Mouse (Mus musculus) lung, postnatal 14 days (tissue): ENCODE results near the gene Acp4.
"Not testable (repeated sequence)": the region's sequence is repeated elsewhere in the genome, so short reads cannot be mapped to it uniquely, and the experiment has no call there.

Source experiments
- DNase-seq: peaks from one replicate; pipeline ENCODE4 v3.0.0; 2021

The Acp4 gene

DNA sequence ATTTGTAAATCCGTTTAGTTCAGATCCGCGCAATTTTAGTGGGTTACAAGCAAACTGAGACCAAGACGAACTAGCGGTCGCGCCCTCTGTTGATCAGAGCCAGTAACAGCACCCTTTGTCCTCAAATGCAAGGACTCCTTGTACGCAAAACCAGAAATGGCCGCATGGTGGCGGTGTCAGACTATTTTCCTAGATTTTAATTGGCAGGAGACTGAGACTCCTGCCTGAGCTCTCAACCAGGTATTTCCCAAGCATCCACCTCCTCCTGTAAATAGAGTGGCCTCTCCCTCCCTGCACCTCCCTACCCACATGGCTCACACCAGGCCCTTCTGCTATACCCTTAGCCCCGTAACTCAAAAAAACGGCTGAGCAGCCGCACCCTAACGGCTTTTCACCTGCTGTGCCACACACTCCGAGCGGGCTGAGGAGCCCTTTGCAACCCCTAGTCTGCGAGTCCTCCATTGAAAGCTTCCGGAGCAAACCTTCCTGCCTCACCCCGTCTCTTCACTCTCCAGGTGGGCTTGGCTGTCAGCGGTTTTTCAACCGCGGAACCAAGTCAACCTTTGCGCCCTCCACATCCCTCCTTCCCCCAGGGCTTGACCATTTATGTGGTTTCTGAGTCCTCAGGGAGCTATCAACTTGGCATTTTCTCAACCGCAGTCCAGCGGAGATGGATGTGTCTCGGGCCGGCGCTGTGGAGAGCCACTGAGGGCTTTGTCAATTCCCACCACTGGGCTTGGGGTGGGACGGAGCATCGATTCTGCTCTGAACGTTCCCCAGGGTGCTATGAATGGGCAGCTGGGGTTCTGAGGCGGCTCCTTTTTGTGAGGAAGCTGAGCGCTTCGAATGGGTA, 5.8 kb upstream of the Acp4 start:
- peak; percentile 96 for DNase-seq

DNA sequence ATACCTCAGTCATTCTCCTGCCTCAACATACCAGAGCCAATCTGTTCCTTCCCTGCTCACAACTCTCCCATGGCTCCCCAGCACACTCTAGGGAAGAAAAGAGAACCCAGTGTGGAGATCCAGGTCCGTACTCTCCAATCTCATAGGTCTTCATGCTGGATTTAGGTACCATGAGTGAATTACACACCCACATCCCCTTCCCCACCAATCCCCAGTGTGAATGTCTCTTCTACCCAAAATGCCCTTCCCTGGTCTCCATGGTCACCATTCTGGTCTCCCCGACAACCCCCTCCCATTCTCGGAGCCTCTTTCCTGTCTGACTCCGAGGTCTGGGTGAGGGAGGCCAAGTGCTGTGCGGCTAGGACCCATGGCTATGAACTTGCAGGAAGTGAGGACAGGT, 4.0 kb upstream of the Acp4 start, which contains the start of gene Gm15517:
Gm15517 (plus strand) TSS at position 301 of the 400 bp plus-strand sequence.
- DNase-seq, result no peak

DNA sequence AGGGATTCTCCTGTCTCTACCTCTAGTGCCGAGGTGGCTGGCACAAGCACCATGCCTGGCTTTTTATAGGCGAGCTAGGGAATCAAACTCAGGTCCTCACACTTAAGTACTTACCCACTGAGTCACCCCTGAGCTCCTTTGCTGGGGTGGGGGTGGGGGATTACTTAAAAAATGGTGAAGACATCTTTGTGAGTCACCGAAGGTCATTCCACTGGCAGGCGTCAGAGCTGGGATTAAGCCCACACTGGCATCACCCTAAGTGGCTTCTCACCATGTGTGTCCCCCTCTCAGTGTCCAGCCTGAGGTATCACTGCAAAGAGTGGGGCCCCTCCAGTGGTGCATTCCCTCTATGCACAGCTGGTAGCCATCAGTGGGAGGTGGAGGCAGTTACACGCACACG, 3.2 kb upstream of the Acp4 start:
- DNase-seq, result no peak

DNA sequence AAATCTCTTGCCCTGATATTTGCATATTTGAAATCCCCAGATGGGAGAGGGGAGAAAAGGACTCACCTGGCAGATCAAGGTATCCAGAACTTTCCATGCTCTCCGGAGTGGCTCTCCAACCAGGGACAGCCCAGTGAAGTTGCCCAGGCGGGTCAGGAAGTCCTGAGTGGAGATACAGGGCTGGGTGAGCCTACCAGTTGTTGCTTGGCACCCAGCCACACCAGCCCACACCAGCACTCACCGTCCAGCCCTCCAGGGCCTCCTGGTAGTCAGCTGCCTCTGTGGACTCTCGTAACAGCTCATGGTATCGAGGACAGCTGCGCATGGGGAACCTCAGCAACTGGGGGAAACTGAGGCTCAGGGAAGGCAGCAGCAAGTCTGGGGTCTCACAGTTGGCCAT, 2.2 kb downstream of the Acp4 start:
- DNase-seq, result no peak

DNA sequence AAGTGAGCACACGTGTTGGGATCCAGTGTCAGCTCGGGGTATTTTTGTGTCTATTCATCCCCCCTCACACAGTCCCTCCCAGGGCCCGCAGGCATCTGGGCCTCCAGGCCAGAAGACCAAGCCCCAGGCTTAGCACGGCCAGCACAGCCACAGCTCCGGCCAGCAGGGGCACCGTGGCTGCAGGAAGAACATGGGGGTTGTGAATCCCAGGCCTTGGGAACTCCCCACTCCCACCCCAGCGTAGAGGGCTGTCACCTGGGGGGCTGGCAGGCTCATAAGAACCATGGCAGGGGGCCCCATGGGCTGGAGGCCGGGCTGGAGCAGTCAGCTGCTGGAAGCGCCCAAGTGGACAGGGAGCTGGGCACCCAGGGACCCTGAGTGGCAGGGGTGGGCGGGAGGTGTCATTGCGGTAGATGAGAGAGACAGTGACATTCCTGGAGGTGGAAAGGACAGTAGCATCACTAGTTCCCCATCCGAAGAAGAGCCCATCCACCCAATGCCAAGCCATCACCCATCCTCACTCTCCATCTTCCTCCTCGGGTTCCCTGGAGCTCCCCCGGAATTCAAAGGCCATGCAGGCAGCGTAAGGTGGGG, 4.1 kb downstream of the Acp4 start:
- no peak for DNase-seq

DNA sequence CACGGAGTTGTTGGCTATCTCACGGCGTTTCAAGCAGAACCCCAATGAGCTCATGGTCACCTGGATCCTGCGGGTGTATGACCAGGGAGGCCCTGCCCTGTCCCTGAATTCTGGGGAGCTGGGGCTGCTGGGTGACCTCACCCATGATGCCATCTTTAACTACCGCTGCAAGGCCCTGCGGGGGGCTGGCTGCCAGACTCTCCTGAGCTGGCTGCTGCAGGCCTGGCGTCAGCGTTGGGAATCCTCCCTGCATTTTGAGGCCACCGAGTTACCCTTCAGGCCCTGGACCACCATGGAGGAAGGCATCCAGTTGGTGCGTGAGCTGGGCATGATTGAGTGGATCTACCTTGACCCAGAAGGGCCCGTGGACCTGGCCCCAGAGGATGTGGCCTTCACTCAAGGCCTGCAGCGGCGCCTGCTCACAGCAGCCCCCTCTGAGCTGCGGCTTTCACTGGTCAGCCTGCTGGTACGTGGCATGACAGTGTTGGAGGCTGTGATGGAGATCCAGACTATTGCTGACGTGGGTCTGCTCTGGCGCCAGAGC, 6.4 kb downstream of the Acp4 start:
- not testable (repeated sequence) for DNase-seq

DNA sequence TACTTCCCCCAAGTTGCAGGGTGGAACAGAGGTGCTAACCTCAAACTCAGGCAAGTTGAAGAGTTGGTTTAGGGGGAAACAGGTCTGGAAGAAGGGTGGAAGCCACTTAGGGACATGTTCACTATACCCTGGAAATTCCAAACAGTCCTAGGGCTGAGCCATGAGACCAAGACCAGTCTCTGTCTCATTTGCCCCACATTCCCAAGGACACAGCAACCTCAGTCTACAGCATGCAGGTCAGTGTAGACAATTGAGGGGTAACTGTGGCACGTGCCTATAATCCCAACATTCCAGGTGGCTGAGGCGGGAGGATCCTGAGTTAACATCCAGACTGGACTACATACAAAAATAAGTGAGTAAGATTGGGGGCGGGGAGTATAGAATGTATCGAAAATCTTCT, 7.9 kb downstream of the Acp4 start:
- no peak for DNase-seq

DNA sequence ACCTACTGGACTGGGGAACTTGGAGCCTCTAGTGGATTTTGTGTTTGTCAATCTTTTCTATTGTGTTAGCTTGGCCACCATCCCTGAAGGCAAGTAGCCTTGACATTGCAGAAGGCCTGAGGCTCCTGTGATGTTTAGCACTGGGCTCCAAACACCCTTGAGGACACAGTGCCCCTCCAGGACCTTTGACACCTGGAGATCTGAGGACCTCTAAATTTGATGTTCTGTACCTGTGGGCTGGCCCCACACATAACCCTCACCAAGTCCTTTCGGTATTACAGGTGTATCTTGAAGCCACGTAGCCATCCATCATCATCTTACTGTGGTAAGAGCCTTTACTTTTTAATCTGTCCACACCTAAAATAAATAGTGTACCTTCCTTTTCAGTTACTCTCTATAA, 9.2 kb downstream of the Acp4 start:
- no peak for DNase-seq

DNA sequence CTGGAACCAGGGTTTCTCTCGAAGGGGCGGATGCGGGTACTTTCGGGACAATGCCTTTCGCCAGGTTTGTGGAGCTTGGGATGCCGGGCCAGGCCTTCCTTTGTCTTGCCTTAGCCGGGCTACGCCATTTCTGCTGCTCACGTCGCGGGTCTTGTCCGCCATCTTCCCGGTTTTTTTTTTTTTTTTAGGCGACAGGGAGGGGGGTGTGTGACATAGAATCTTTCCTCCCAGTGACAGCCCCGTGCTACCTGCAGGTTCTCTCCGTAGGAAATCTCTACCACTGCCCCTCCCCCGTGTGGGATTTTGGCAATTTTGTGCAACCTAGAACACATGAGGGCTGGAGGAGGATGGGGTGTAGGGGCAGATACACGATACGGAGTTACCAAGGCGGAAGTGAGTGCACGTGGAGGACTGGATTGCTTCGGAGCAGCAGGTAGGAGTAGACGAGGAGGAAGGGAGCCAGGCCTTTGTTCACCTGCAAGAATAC, 10.2 kb downstream of the Acp4 start:
- no peak for DNase-seq

DNA sequence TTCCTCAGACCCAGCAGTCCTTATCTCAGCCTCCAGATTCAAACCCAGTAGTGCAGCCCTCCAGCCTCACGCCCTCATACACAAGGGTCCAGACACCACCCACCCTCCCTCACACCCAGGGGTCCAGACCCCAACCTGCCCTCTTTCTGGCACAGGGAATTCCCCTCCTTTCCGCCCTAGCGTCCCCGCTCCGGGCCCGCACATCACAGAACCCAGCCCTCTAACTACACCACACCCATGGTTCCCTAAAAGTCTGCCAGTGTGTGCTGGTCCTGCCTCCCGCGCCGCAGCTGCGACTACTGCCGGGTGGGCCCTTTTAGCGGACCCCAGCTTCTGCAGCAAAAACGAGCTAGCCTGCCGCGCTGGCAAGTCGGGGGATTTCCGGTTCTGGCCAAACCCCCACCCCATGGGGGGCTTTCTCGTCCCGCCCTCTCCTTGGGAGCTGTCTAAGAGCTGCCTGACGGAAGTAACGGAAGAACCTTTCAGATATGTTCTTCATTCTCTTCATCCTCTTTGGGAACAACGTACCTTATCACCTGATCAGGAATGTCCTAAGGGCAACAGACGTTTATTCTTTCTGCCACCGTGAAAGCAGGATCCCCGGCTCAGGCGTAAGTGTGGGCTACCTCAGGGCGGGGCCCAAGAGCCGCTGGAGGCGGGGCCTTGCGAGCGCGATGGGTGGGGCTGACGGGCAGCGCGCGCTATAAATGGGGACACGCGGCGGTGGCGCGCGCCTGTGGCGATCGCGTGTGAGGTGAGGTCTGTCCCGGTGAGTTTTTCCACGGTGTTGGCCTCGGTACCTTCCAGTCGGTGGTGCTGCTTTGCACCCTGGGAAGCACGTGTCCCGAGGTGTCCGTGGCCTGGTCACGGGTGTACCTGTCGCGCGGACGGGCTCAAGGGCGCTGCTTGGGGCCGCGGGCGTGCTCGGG, 10.9 kb downstream of the Acp4 start, which contains the start of the genes 1700028J19Rik and 2410002F23Rik:
1700028J19Rik (minus strand) TSS at position 641 of the 929 bp plus-strand sequence.
2410002F23Rik (plus strand) TSS at position 668 of the 929 bp plus-strand sequence.
- DNase-seq, result peak; percentile 93

DNA sequence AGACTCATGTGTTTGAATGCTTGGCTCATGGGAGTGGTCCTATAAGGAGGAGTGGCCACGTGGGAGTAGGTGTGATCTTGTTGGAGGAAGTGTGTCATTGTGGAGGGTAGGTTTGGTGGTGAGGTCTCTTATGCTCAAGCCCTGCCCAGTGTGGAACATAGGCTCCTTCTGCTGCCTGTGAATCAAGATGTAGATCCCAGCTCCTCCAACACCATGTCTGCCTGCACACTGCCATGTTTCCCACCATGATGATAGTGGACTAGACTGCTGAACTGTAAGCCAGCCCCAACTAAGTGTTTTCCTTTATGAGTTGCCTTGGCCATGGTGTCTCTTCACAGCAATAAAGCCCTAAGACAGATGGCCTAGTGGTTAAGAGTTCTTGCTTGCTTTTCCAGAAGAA, 13.1 kb downstream of the Acp4 start:
- no peak for DNase-seq

DNA sequence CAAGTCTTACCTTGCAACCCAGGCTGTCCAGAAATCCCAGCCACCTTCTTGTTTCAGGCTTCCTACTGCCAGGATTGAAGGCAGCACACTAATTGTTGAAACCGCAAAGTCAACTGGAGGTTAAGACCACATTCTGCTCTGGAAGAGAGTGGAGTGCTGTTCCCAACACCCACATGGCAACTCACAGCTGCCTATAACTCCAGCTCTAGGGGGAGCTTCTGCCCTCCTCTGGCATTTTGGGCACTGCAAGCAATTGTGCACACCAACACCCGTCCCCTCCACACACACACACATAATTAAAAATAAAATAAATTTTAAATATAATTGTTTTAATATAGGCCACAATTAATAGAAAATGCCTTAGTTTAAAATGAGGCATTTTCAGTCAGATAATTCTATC, 16.0 kb downstream of the Acp4 start:
- no peak for DNase-seq

DNA sequence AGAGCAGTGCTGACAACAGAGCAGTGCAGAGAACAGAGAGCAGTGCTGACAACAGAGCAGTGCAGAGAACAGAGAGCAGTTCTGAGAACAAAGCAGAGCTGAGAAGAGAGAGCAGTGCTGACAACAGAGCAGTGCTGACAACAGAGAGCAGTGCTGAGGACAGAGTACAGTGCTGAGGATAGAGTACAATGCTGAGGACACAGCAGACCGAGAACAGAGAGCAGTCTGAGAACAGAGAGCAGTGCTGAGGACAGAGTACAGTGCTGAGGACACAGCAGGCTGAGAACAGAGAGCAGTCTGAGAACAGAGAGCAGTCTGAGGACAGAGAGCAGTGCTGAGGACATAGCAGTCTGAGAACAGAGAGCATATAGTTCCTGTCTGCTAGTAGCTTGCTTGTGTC, 16.5 kb downstream of the Acp4 start:
- DNase-seq, result no peak

DNA sequence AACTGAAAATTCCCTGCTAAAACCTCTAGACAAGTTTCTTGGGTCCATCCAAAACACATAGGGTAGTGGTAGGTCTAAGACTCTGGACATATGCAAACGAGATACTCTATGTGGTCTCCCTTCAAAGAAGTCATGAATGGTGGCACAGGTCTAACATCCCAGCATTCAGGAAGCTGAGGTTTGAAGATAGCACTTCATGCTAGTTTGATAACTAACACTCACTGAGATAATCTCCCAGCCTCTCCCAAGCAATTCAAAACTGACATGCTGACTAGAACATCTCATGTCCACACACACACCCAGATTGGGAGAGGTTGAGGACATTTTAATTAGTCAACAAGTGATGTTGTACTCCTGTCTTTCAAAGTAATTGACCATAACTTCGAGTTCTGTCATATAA, 17.3 kb downstream of the Acp4 start:
- no peak for DNase-seq

DNA sequence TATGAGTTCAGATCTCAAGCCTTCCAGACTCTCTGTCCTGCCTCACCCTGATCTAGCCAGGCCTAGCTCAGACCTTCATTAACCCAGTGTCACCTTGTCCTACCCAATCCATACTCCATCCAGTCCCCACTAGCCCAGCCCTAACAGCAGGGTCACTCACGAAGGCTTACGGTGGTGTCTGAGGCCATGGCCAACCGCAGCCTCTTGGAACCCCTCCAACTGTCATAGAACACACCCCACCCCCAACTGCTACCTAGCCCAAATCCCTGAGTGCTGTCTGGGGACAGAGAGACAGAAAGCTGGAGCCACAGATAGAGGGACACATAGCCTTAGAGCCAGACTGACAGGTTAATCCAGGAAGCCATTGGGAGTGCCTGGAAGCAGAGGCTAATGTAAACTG, 21.3 kb downstream of the Acp4 start, which contains the start of gene Gm36864:
Gm36864 (plus strand) TSS at position 269 of the 400 bp plus-strand sequence.
- DNase-seq, result no peak

DNA sequence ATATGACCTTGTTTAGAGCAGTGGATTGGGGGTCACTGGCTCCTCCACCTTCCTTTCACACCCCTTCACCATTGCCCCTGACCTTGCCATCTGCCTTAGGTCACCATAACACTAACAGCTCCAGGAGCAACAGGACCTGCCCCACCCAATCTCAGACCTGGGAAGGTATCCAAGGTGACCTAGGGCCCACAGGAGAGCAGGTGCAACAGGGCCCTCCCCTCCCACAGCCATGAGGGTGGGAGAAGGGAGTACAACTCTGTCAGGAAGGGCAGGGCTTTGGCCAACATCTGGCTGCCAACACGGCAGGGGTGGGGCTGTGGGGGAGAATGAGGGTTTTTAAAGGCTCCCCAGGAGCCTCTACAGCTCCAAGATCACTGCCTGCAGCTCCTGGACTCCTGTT, 32.1 kb downstream of the Acp4 start, which contains the start of gene Klk1:
Klk1 (plus strand) TSS at position 285 of the 400 bp plus-strand sequence.
- DNase-seq, result no peak

DNA sequence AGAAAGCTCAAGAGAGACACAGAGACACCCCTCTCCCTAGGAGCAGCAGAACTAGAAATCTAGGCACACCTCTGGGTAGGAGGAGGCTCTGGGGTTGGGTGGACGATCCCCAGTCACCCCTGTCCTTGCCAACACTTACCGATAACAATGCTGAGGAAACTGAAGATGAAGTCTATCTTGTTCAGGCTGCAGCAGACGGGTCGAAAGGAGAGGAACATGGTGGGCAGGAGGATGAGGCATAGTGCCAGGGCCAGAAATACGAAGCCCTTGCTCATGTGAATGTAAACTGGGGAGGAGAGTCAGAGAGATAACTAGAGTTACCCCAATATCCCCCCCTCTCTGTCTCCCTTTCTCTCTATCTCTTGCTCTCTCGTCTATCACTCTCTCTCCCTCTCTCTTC, 34.8 kb downstream of the Acp4 start:
- DNase-seq, result not testable (repeated sequence)

DNA sequence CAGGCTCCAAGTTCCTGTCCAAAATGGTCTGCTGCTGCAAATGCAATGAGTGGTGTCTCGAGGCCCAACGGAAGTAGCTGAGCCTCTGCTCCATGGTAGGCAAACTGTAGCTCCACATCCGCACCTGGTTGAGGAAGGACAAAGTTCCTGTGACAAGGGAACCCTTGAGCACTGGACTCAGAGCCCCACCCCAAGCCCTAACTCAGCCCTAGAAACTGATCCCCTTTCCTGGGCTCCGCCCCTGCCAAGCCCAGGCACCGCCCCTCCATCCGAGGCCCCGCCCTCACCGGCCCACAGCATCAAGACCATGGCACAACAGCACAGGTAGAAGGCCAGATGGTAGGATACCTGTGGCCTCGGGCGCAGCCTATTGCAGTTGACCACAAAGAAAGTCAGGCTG, 35.6 kb downstream of the Acp4 start:
- not testable (repeated sequence) for DNase-seq

DNA sequence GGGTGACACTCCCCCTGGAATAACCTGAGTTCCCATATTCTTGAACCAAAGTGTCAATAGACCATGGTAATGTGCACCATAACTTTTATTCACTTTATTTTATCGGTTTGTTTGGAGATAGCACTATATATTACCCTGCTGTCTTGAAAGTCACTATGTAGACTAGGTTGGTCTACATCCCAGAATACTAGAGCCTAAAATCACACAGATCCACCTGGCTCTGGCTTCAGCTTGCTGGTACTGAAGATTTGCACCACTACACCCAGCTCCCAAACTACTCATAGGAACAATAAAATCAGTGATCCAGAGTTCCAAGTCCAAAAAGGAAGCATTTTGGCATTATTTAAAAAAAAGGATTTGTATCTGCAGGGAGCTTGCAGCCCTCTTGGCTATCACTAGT, 41.5 kb downstream of the Acp4 start, which contains the start of gene Klk1b5:
Klk1b5 (plus strand) TSS at position 301 of the 400 bp plus-strand sequence.
- no peak for DNase-seq

DNA sequence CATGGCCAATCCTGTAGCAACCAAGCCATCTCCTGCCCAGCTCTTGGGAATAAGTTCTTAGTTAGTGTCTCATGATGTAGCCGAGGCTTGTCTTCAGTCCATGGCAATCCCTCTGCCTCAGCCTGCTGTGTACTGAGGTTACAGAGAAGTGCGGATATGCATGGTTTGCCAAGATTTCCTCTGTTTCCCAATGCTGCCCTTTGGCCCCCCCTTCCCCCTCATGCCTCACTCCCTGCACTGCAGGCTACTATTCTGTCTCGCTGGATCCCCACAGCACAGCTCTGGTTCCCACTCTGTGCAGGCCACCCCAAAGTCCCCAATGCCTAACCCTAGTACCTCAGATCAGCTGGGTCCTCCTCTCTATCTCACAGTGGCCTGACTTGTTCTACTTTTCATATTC, 48.9 kb downstream of the Acp4 start:
- DNase-seq, result no peak

DNA sequence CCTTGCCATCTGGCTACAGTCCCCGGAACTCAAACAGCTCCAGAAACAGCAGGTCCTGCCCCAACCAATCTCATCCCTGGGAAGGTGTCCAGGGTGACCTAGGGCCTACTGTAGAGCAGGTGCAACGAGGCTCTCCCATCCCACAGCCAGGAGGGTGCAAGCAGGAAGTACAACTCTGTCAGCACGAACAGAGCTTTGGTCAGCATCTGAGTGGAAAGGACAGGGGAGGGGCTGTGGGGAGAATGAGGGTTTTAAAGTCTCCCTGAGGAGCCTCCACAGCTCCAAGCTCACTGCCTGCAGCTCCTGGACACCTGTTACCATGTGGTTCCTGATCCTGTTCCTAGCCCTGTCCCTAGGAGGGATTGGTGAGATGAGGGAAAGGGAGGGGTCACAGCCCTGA, 50.0 kb downstream of the Acp4 start, which contains the start of gene Klk1b4:
Klk1b4 (plus strand) TSS at position 301 of the 400 bp plus-strand sequence.
- not testable (repeated sequence) for DNase-seq
